Mouse (Mus musculus) brain, embryonic 14.5 days (tissue): ENCODE data around the gene Atp8b4.

ENCODE experiments used
- CTCF ChIP-seq: fragments of 200-500 bp; IDR thresholded peaks from 2 replicates; pipeline ENCODE4 v1.5.1; 2012; ENCODE audit warnings: inconsistent platforms, mild to moderate bottlenecking, moderate library complexity, borderline replicate concordance; ENCODE audit not compliant: insufficient read depth, insufficient read length; ENCODE audit errors: extremely low read depth
- POLR2A ChIP-seq: fragments of 200-500 bp; IDR thresholded peaks from 2 replicates; pipeline ENCODE4 v1.6.1; 2012; ENCODE audit warnings: mild to moderate bottlenecking, inconsistent platforms, borderline replicate concordance; ENCODE audit not compliant: poor library complexity, insufficient read depth, insufficient read length, severe bottlenecking; ENCODE audit errors: extremely low read depth

- TF ChIP-seq CTCF (no peak), POLR2A (no peak)
Observed at GRCm38 (mm10) chr2:126351811-126352210, 148.7 kb downstream of the Atp8b4 start.
